In genomic region chr6:146994236-146994635, GRCm38 (mm10) we compare ENCODE assay signal across 8 mouse cellular contexts. TPM values are rescaled to one million over a fixed set of nuclear protein-coding genes. Genes with fewer than 3 reads are reported as not detected.
A peak's percentile ranks its signal among the peaks of the same experiment; 100 is the strongest.
DNase-seq lines count a peak whose midpoint lies in the region; ATAC-seq and TF ChIP-seq lines count a peak whose summit lies in the region.

No protein-coding gene starts in this region.

- 42% methylated on average over 5 of the region's 5 CpGs for WGBS in cerebellum, adult 2 months
- 42% methylated on average over 5 of the region's 5 CpGs for WGBS in midbrain, embryonic 14.5 days
- 43% methylated on average over 5 of the region's 5 CpGs for WGBS in midbrain, embryonic 13.5 days
- 47% methylated on average over 5 of the region's 5 CpGs for WGBS in hindbrain, postnatal 0 days
- WGBS in lung, adult 2 months: 25% methylated on average over 5 of the region's 5 CpGs

- H3K4me1 ChIP-seq in cerebellum, adult 2 months (ENCODE audit: control insufficient read depth, insufficient read depth, low read length): no peaks in the 10 kb centered on the region
- no peaks in the 10 kb centered on the region for H3K4me1 ChIP-seq in midbrain, embryonic 14.5 days (ENCODE audit: control insufficient read depth, insufficient read depth, low read length)
- H3K4me1 ChIP-seq in midbrain, embryonic 13.5 days (replicated peaks): no peaks in the 10 kb centered on the region
- H3K4me1 ChIP-seq in hindbrain, postnatal 0 days (ENCODE audit: insufficient read depth, low read length): no peaks in the 10 kb centered on the region
- H3K4me1 ChIP-seq in lung, adult 2 months (ENCODE audit: control insufficient read depth, insufficient read depth, low read length): no peaks in the 10 kb centered on the region

- TF ChIP-seq CTCF in cerebellum, adult 2 months (IDR thresholded peaks at IDR 0.05; ENCODE audit: borderline replicate concordance, insufficient read depth, low read depth, low read length): peak; percentile 30; the same call in 1 of the 2 replicates
- TF ChIP-seq CTCF in hindbrain, postnatal 0 days (IDR thresholded peaks at IDR 0.05; ENCODE audit: low read depth): peak; percentile 75
- TF ChIP-seq CTCF in lung, adult 2 months (IDR thresholded peaks at IDR 0.05; ENCODE audit: insufficient read depth, low read length): peak; percentile 25; the same call in 1 of the 2 replicates

- H3K4me3 ChIP-seq in cerebellum, adult 2 months (replicated peaks; ENCODE audit: insufficient read depth, low read depth, low read length): no peak overlapping the region
- no peak overlapping the region for H3K4me3 ChIP-seq in midbrain, embryonic 14.5 days (replicated peaks; ENCODE audit: low read depth, low read length)
- no peak overlapping the region for H3K4me3 ChIP-seq in midbrain, embryonic 13.5 days (replicated peaks)
- no peak overlapping the region for H3K4me3 ChIP-seq in hindbrain, postnatal 0 days (ENCODE audit: low read length)
- no peak overlapping the region for H3K4me3 ChIP-seq in lung, adult 2 months (replicated peaks; ENCODE audit: extremely low read depth, low read depth, low read length)

- no peaks in the 10 kb centered on the region for H3K9me3 ChIP-seq in midbrain, embryonic 14.5 days (ENCODE audit: control insufficient read depth, low read length)
- H3K9me3 ChIP-seq in midbrain, embryonic 13.5 days: no peaks in the 10 kb centered on the region
- H3K9me3 ChIP-seq in hindbrain, postnatal 0 days (ENCODE audit: low read length): no peaks in the 10 kb centered on the region

- no peak overlapping the region for H3K4me2 ChIP-seq in midbrain, embryonic 14.5 days (ENCODE audit: low read length)
- no peak overlapping the region for H3K4me2 ChIP-seq in midbrain, embryonic 13.5 days (replicated peaks)
- H3K4me2 ChIP-seq in hindbrain, postnatal 0 days (ENCODE audit: low read depth, low read length): no peak overlapping the region

- no peak overlapping the region for H3K27ac ChIP-seq in cerebellum, adult 2 months (ENCODE audit: insufficient read depth, low read length)
- no peak overlapping the region for H3K27ac ChIP-seq in midbrain, embryonic 14.5 days (replicated peaks; ENCODE audit: low read depth, low read length)
- no peak overlapping the region for H3K27ac ChIP-seq in midbrain, embryonic 13.5 days
- H3K27ac ChIP-seq in hindbrain, postnatal 0 days: no peak overlapping the region

- DNase-seq in cerebellum, adult 2 months: peak; percentile 29 to 32
- no peak for DNase-seq in cerebellum, adult 11-12 months
- DNase-seq in midbrain, embryonic 14.5 days: peak; percentile 86
- DNase-seq in cerebellum, adult 9-10 months: peak; percentile 34
- DNase-seq in hindbrain, postnatal 0 days (ENCODE audit: low spot score): peak; percentile 81
- DNase-seq in lung, adult 2 months: peak; percentile 47
- peak; percentile 21 to 69 for DNase-seq in spleen, postnatal 4 days (ENCODE audit: low spot score in 2 of 2)

- no peaks in the 10 kb centered on the region for H3K27me3 ChIP-seq in cerebellum, adult 2 months (ENCODE audit: control insufficient read depth, insufficient read depth, low read length)
- no peaks in the 10 kb centered on the region for H3K27me3 ChIP-seq in midbrain, embryonic 14.5 days (ENCODE audit: control insufficient read depth, insufficient read depth, low read length)
- no peaks in the 10 kb centered on the region for H3K27me3 ChIP-seq in midbrain, embryonic 13.5 days
- no peaks in the 10 kb centered on the region for H3K27me3 ChIP-seq in hindbrain, postnatal 0 days (ENCODE audit: insufficient read depth, low read length)

- no peaks in the 10 kb centered on the region for H3K36me3 ChIP-seq in midbrain, embryonic 14.5 days (ENCODE audit: control insufficient read depth, insufficient read depth, low read length)
- no peaks in the 10 kb centered on the region for H3K36me3 ChIP-seq in midbrain, embryonic 13.5 days
- no peaks in the 10 kb centered on the region for H3K36me3 ChIP-seq in hindbrain, postnatal 0 days (ENCODE audit: insufficient read depth, low read length)

- no peak for TF ChIP-seq POLR2A in cerebellum, adult 2 months (IDR thresholded peaks at IDR 0.05; ENCODE audit: borderline replicate concordance, insufficient read depth, low read length)
- no peak for TF ChIP-seq POLR2A in lung, adult 2 months (IDR thresholded peaks at IDR 0.05; ENCODE audit: borderline replicate concordance, extremely low read depth, low read depth, low read length)

- ATAC-seq in midbrain, embryonic 14.5 days (ENCODE audit: low FRiP score, low TSS enrichment): no peak
- ATAC-seq in midbrain, embryonic 13.5 days: no peak
- ATAC-seq in hindbrain, postnatal 0 days: no peak

- no peak overlapping the region for H3K9ac ChIP-seq in midbrain, embryonic 14.5 days (replicated peaks; ENCODE audit: low read length)
- H3K9ac ChIP-seq in midbrain, embryonic 13.5 days (replicated peaks): no peak overlapping the region
- no peak overlapping the region for H3K9ac ChIP-seq in hindbrain, postnatal 0 days (replicated peaks; ENCODE audit: low read length)

RNA-seq across cellular contexts. Expression of gene Rep15, which starts 38.1 kb away (rescaled TPM):
- polyA plus RNA-seq in cerebellum, adult 2 months (2012; rRNA removed): 0.40 and 0.69 TPM in 2 replicates
- polyA plus RNA-seq in midbrain, embryonic 14.5 days (2014; fragmentation: Nextera tagmentation; extraction: Ambion mirVana): 0.62 and 0.98 TPM in 2 replicates
- polyA plus RNA-seq in midbrain, embryonic 13.5 days (2015; fragmentation: Nextera tagmentation; extraction: Ambion mirVana): 0.70 and 1.0 TPM in 2 replicates
- 0.50 TPM in 1 of 2 replicates, not detected in the other for total RNA-seq in hindbrain, postnatal 0 days (2014; rRNA removed)
- polyA plus RNA-seq in hindbrain, postnatal 0 days (2015; fragmentation: Nextera tagmentation; extraction: Ambion mirVana): 0.48 TPM in 2 replicates
- polyA plus RNA-seq in lung, adult 2 months (2012; rRNA removed): 0.24 and 0.32 TPM in 2 replicates

RNA-seq across cellular contexts. Expression of gene 1700034J05Rik, which starts 40.0 kb away (rescaled TPM):
- not detected in 2 replicates for polyA plus RNA-seq in cerebellum, adult 2 months (2012; rRNA removed)
- not detected in 2 replicates for polyA plus RNA-seq in midbrain, embryonic 14.5 days (2014; fragmentation: Nextera tagmentation; extraction: Ambion mirVana)
- 0.15 TPM in 1 of 2 replicates, not detected in the other for polyA plus RNA-seq in midbrain, embryonic 13.5 days (2015; fragmentation: Nextera tagmentation; extraction: Ambion mirVana)
- not detected in 2 replicates for total RNA-seq in hindbrain, postnatal 0 days (2014; rRNA removed)
- not detected in 2 replicates for polyA plus RNA-seq in hindbrain, postnatal 0 days (2015; fragmentation: Nextera tagmentation; extraction: Ambion mirVana)
- polyA plus RNA-seq in lung, adult 2 months (2012; rRNA removed): not detected in 2 replicates

RNA-seq across cellular contexts. Expression of gene Mrps35, which starts 48.3 kb away (rescaled TPM):
- polyA plus RNA-seq in cerebellum, adult 2 months (2012; rRNA removed): 41.7 and 41.9 TPM in 2 replicates
- polyA plus RNA-seq in midbrain, embryonic 14.5 days (2014; fragmentation: Nextera tagmentation; extraction: Ambion mirVana): 72.1 and 83.0 TPM in 2 replicates
- polyA plus RNA-seq in midbrain, embryonic 13.5 days (2015; fragmentation: Nextera tagmentation; extraction: Ambion mirVana): 74.7 and 89.0 TPM in 2 replicates
- total RNA-seq in hindbrain, postnatal 0 days (2014; rRNA removed): 8.3 and 8.7 TPM in 2 replicates
- polyA plus RNA-seq in hindbrain, postnatal 0 days (2015; fragmentation: Nextera tagmentation; extraction: Ambion mirVana): 78.5 and 79.9 TPM in 2 replicates
- polyA plus RNA-seq in lung, adult 2 months (2012; rRNA removed): 5.2 and 6.2 TPM in 2 replicates

Comparison
In these comparisons a context has a peak if more than half of its experiments do, and no peak if none do; other contexts are left out.
1. CTCF ChIP-seq: peak in every context shown above with its lines; median percentile 75 in hindbrain, postnatal 0 days; 30 in cerebellum, adult 2 months; 25 in lung, adult 2 months.